11 mouse cellular contexts compared by ENCODE assay signal in the genomic region with DNA sequence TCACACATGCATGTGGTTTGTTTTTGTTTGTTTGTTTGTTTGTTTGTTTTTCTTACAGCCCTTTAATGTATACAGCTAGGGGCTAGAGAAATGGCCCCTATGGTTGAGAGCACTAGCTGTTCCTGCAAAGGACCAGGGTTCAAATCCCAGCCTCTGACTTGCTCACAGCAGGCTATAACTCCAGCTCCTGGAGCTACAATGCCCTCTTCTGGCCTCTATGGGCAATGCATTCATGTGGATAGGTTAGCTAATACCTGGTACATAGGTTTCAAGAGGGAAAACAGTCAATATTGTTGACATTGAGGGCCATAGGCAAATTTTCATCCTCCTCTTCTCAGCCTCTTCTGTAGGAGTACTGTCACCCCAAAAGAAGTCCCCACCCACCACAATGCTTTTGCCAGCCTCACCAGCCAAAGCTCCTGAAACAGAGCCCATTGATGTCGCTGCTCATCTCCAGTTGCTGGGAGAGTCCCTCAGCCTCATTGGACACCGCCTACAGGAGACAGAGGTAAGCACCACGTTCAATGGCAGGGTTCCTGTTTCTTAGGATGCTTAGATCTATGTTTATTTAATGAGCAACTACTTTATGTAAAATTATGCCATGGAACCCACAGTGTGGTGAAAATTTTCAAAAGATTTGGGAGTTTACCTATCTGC. TPM values are rescaled to one million over a fixed set of nuclear protein-coding genes. Genes with fewer than 3 reads are reported as not detected.
A peak's percentile ranks its signal among the peaks of the same experiment; 100 is the strongest.
DNase-seq lines count a peak whose midpoint lies in the region; ATAC-seq and TF ChIP-seq lines count a peak whose summit lies in the region.
"Had no signal": no experiment of that assay in that cellular context is flagged by ENCODE, and none has a peak within 500 bp of the region (broad histone marks: within the 10 kb centered on the region; RNA-seq: fewer than 3 reads in every experiment).

No protein-coding gene starts in this region.

- H3K4me1 ChIP-seq in lung, embryonic 14.5 days (ENCODE audit: insufficient read depth): no peaks in the 10 kb centered on the region
- H3K4me1 ChIP-seq in small intestine, adult 2 months (ENCODE audit: control insufficient read depth, insufficient read depth, insufficient read length, low read length): no peaks in the 10 kb centered on the region
- H3K4me1 ChIP-seq: forebrain, embryonic 12.5 days; hindbrain, embryonic 15.5 days had no signal

- 89% methylated on average over 3 of the region's 3 CpGs for whole genome bisulfite sequencing in lung, embryonic 14.5 days
- 91% methylated on average over 3 of the region's 3 CpGs for WGBS in small intestine, adult 2 months

- no peak overlapping the region for H3K4me3 ChIP-seq in lung, embryonic 14.5 days (ENCODE audit: low read depth, low read length)
- H3K4me3 ChIP-seq in small intestine, adult 2 months (ENCODE audit: low read depth, low read length): no peak overlapping the region
- H3K4me3 ChIP-seq: forebrain, embryonic 12.5 days; hindbrain, embryonic 15.5 days had no signal

- no peak overlapping the region for H3K9ac ChIP-seq in lung, embryonic 14.5 days
- H3K9ac ChIP-seq: forebrain, embryonic 12.5 days; hindbrain, embryonic 15.5 days had no signal

- H3K9me3 ChIP-seq in lung, embryonic 14.5 days (ENCODE audit: low read depth, low read length): no peaks in the 10 kb centered on the region
- H3K9me3 ChIP-seq: forebrain, embryonic 12.5 days; hindbrain, embryonic 15.5 days had no signal

- no peak overlapping the region for H3K4me2 ChIP-seq in lung, embryonic 14.5 days
- H3K4me2 ChIP-seq: forebrain, embryonic 12.5 days; hindbrain, embryonic 15.5 days had no signal

- no peak overlapping the region for H3K27ac ChIP-seq in lung, embryonic 14.5 days (ENCODE audit: low read depth)
- H3K27ac ChIP-seq in small intestine, adult 2 months (ENCODE audit: insufficient read depth, low read depth, low read length): no peak overlapping the region
- H3K27ac ChIP-seq: forebrain, embryonic 12.5 days; hindbrain, embryonic 15.5 days had no signal

- ATAC-seq in lung, embryonic 14.5 days (ENCODE audit: insufficient read depth): no peak
- ATAC-seq in activated CD4-positive, CD25-positive, alpha-beta regulatory T cell, adult 4 months: peak; percentile 36

- H3K27me3 ChIP-seq in lung, embryonic 14.5 days (ENCODE audit: insufficient read depth, low read length): no peaks in the 10 kb centered on the region
- H3K27me3 ChIP-seq in small intestine, adult 2 months (ENCODE audit: control insufficient read depth, insufficient read depth, low read length): no peaks in the 10 kb centered on the region
- H3K27me3 ChIP-seq: forebrain, embryonic 12.5 days; hindbrain, embryonic 15.5 days had no signal

- peak; percentile 8 for DNase-seq in embryo, embryonic 10.5 days (ENCODE audit: low spot score)
- no peak for DNase-seq in embryo, embryonic 9.5 days (ENCODE audit: extremely low spot score)
- peak; percentile 13 for DNase-seq in lung, embryonic 14.5 days
- DNase-seq in lung, postnatal 10 days: no peak
- DNase-seq in right cerebral cortex, adult 2 months (ENCODE audit: low spot score in 2 of 2): no peak
- DNase-seq in layer of hippocampus, postnatal 25 days (ENCODE audit: extremely low spot score in 1 of 2, low spot score in 1 of 2): no peak
- DNase-seq: midbrain, embryonic 14.5 days had no signal

- peak; percentile 44 for TF ChIP-seq CTCF in lung, embryonic 14.5 days (IDR thresholded peaks at IDR 0.05; ENCODE audit: low read depth)
- peak; percentile 39; the same call in 1 of the 2 replicates for TF ChIP-seq CTCF in small intestine, adult 2 months (IDR thresholded peaks at IDR 0.05; ENCODE audit: extremely low read depth, insufficient read length, insufficient replicate concordance, low read depth, low read length)

- TF ChIP-seq POLR2A in small intestine, adult 2 months (IDR thresholded peaks at IDR 0.05; ENCODE audit: low read depth, low read length): no peak

- peaks cover 76% of the 10 kb centered on the region for H3K36me3 ChIP-seq in lung, embryonic 14.5 days (ENCODE audit: insufficient read depth)
- peaks cover 38% of the 10 kb centered on the region for H3K36me3 ChIP-seq in small intestine, adult 2 months (ENCODE audit: control insufficient read depth, insufficient read depth, low read length)

RNA-seq across cellular contexts. Expression of a gene that starts 9.7 kb away (rescaled TPM):
- 18.7 and 20.8 TPM in 2 replicates for polyA plus RNA-seq in lung, embryonic 14.5 days (2014; fragmentation: Nextera tagmentation; extraction: Ambion mirVana)
- 10 to 100 TPM; 14.3 to 14.7 TPM for polyA plus RNA-seq in activated CD4-positive, CD25-positive, alpha-beta regulatory T cell, adult 4 months (2017; shearing (Covaris generic))
- 19.2 and 28.0 TPM in 2 replicates for polyA plus RNA-seq in small intestine, adult 2 months (2012; rRNA removed)
- total RNA-seq in layer of hippocampus, postnatal 25 days (2021): 10 to 100 TPM; 37.3 to 38.7 TPM

RNA-seq across cellular contexts. Expression of a gene that starts 30.6 kb away (rescaled TPM):
- polyA plus RNA-seq in lung, embryonic 14.5 days (2014; fragmentation: Nextera tagmentation; extraction: Ambion mirVana): 52.0 and 54.6 TPM in 2 replicates
- 10 to 100 TPM; 32.9 to 42.2 TPM for polyA plus RNA-seq in activated CD4-positive, CD25-positive, alpha-beta regulatory T cell, adult 4 months (2017; shearing (Covaris generic))
- 2.0 and 3.9 TPM in 2 replicates for polyA plus RNA-seq in small intestine, adult 2 months (2012; rRNA removed)
- total RNA-seq in layer of hippocampus, postnatal 25 days (2021): 10 to 100 TPM; 23.7 to 25.7 TPM

Comparison
In these comparisons a context has a peak if more than half of its experiments do, and no peak if none do; other contexts are left out.
1. DNase-seq: peak in embryo, embryonic 10.5 days (single experiment) and lung, embryonic 14.5 days (single experiment); none in embryo, embryonic 9.5 days (single experiment), lung, postnatal 10 days (single experiment), right cerebral cortex, adult 2 months (0 of 2) and layer of hippocampus, postnatal 25 days (0 of 2).